Mouse (Mus musculus): ENCODE results near the gene Olfr1093.

Olfr1093 gene

DNA sequence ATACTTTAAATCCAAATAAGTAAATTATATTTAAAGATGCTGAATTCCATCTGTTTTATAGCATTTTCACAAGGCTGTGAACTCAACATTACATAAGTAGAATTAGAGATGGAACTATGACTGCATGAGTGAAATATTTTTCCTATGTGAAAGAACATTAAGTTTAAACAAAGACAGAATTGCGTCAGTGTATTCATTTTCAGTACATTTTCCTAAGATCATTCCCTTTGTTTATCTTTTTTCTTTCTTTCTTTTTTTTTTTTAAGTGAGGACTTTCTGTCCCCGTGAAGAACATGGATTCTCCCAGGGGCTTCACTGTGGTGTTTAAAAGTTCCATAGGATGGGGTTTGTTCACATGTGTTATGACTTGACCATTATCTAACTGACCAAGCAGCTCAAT, at the start of gene Olfr1093:
TSS of gene Olfr1093 (plus strand) at position 301 of the 400 bp plus-strand sequence.
- Histone ChIP-seq H3K36me3 (ENCODE audit: control insufficient read depth, insufficient read depth, low read length, poor library complexity, severe bottlenecking) (no peaks in the 10 kb centered on the region), H3K27me3 (ENCODE audit: control insufficient read depth, insufficient read depth, low read length, poor library complexity, severe bottlenecking) (no peaks in the 10 kb centered on the region)
- no peak for DNase-seq (ENCODE audit: low read depth, low spot score)

DNA sequence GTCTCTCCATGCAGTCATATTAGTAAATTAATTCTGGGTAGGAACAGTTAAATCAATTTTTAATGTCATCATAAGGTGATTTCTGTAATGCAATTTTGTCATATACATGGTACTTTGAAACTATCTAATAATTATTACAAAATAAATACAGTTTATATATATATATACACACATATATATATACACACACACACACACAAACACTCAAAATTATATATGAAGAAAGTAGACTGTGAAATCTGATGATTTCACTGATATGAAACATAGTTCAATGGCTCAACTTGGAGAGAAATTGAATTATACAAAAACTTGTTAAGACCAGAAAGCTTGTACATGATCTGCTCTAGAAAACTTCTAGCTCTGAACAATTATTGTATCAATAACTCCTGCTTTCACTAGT, 48.7 kb upstream of the Olfr1093 start, which contains the start of gene Olfr1089:
TSS of gene Olfr1089 (minus strand) at position 101 of the 400 bp plus-strand sequence.
- no peak for DNase-seq (ENCODE audit: low read depth, low spot score)
- Histone ChIP-seq H3K27me3 (ENCODE audit: control insufficient read depth, insufficient read depth, low read length, poor library complexity, severe bottlenecking) (no peaks in the 10 kb centered on the region), H3K36me3 (ENCODE audit: control insufficient read depth, insufficient read depth, low read length, poor library complexity, severe bottlenecking) (no peaks in the 10 kb centered on the region)

GRCm38 (mm10) chr2:86758893-86759292, 23.4 kb upstream of the Olfr1093 start, which contains the start of gene Olfr1090:
Gene Olfr1090, minus strand, starts transcription at chr2:86758993.
- Histone ChIP-seq H3K36me3 (ENCODE audit: control insufficient read depth, insufficient read depth, low read length, poor library complexity, severe bottlenecking) (no peaks in the 10 kb centered on the region), H3K27me3 (ENCODE audit: control insufficient read depth, insufficient read depth, low read length, poor library complexity, severe bottlenecking) (no peaks in the 10 kb centered on the region)
- no peak for DNase-seq (ENCODE audit: low read depth, low spot score)

DNA sequence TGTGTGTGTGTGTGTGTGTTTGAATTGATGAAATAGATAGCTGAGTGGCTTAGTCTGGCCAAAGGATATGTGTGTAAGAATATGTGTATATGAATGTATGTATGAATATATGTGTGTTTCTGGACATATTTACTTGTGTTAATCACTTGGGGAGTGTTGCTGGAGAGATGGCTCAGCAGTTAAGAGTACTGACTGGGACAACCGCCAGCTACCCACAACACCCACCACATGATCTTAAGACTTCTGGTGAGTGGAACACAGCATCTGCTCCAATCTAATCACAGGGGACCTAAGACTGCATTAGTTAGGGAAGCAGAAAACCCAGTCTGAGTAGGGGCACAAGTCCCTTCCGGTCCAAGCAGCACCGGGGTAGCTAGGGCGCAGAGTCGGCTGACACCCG, 21.2 kb upstream of the Olfr1093 start:
- H3K27me3 ChIP-seq (ENCODE audit: control insufficient read depth, insufficient read depth, low read length, poor library complexity, severe bottlenecking) = no peaks in the 10 kb centered on the region
- no peak for DNase-seq (ENCODE audit: low read depth, low spot score)

GRCm38 (mm10) chr2:86809918-86810317, 27.6 kb downstream of the Olfr1093 start, which contains the start of gene Olfr141:
Gene Olfr141, minus strand, starts transcription at chr2:86810018.
- no peak for DNase-seq (ENCODE audit: low read depth, low spot score)
- no peaks in the 10 kb centered on the region for H3K36me3 ChIP-seq (ENCODE audit: control insufficient read depth, insufficient read depth, low read length, poor library complexity, severe bottlenecking)
- no peaks in the 10 kb centered on the region for H3K27me3 ChIP-seq (ENCODE audit: control insufficient read depth, insufficient read depth, low read length, poor library complexity, severe bottlenecking)

More for the DNA sequence above, 21.2 kb upstream of the Olfr1093 start:
- no peaks in the 10 kb centered on the region for H3K36me3 ChIP-seq (ENCODE audit: control insufficient read depth, insufficient read depth, low read length, poor library complexity, severe bottlenecking)

- DNase-seq (ENCODE audit: low read depth, low spot score) = no peak
- Histone ChIP-seq H3K27me3 (ENCODE audit: control insufficient read depth, insufficient read depth, low read length, poor library complexity, severe bottlenecking) (no peaks in the 10 kb centered on the region), H3K36me3 (ENCODE audit: control insufficient read depth, insufficient read depth, low read length, poor library complexity, severe bottlenecking) (no peaks in the 10 kb centered on the region)
Measured at GRCm38 (mm10) chr2:86824363-86824762, 42.1 kb downstream of the Olfr1093 start, which contains the start of gene Olfr1094. Gene Olfr1094, plus strand, starts transcription at chr2:86824663.
